Mouse (Mus musculus) heart, embryonic 11.5 days (tissue): ENCODE measurements around the gene Grid1. TPM values are rescaled to one million over a fixed set of nuclear protein-coding genes. Genes with fewer than 3 reads are reported as not detected.

Experiments
- ATAC-seq: fragments of 200-750 bp; cut with Nextera tagmentation; replicated peaks from 2 replicates; pipeline ENCODE4 v1.8.0; 2017; ENCODE audit warnings: moderate library complexity; ENCODE audit not compliant: insufficient number of reproducible peaks, low FRiP score, low TSS enrichment
- H3K27ac ChIP-seq: fragments of 300-500 bp; sonication (generic); 2 replicates; pipeline ENCODE4 v1.5.1; 2014; ENCODE audit warnings: mild to moderate bottlenecking, low read depth, low read length
- H3K27me3 ChIP-seq: fragments of 300-500 bp; sonication (generic); 2 replicates; pipeline ENCODE4 v1.6.1; 2014; ENCODE audit warnings: mild to moderate bottlenecking, low read length, mixed read lengths; ENCODE audit not compliant: control insufficient read depth, insufficient read depth
- H3K36me3 ChIP-seq: fragments of 300-500 bp; sonication (generic); 2 replicates; pipeline ENCODE4 v1.6.1; 2014; ENCODE audit warnings: mild to moderate bottlenecking, low read length, moderate library complexity, mixed read lengths; ENCODE audit not compliant: control insufficient read depth, insufficient read depth
- H3K4me1 ChIP-seq: fragments of 300-500 bp; sonication (generic); 2 replicates; pipeline ENCODE4 v1.6.1; 2014; ENCODE audit warnings: low read length; ENCODE audit not compliant: control insufficient read depth, insufficient read depth
- H3K4me2 ChIP-seq: fragments of 300-500 bp; sonication (generic); 2 replicates; pipeline ENCODE4 v1.6.1; 2014; ENCODE audit warnings: mild to moderate bottlenecking, moderate library complexity
- H3K4me3 ChIP-seq: fragments of 300-500 bp; sonication (generic); 2 replicates; pipeline ENCODE4 v1.5.1; 2014; ENCODE audit warnings: low read depth, low read length
- H3K9ac ChIP-seq: fragments of 300-500 bp; sonication (generic); 2 replicates; pipeline ENCODE4 v1.6.1; 2014; ENCODE audit warnings: mild to moderate bottlenecking, low read depth, low read length, moderate library complexity
- H3K9me3 ChIP-seq: fragments of 300-500 bp; sonication (generic); replicated peaks from 2 replicates; pipeline ENCODE4 v1.6.1; 2016; ENCODE audit warnings: low read length; ENCODE audit not compliant: control insufficient read depth
- WGBS: fragments of 180-500 bp; shearing (Covaris S2); extraction: QIAGEN DNeasy Blood & Tissue Kit; methylation state at CpG from one replicate; pipeline ENCODE4 v1.1.7; 2014; ENCODE audit not compliant: insufficient replicate concordance; 5-methylcytosine and 5-hydroxymethylcytosine counted together
- polyA plus RNA-seq: library from polyadenylated mRNA; unstranded; fragments of >200 nt; fragmentation: Nextera tagmentation; extraction: Ambion mirVana; gene quantifications from 2 replicates; pipeline ENCODE4 v1.2.1, GENCODE M21; 2014

The Grid1 gene
- polyA plus RNA-seq, 1 experiment from 2014 or later, result 0.57 TPM

- H3K9ac ChIP-seq, result no peak overlapping the region
- H3K27me3 ChIP-seq, result no peaks in the 10 kb centered on the region
- H3K4me2 ChIP-seq, result no peak overlapping the region
- no peak overlapping the region for H3K27ac ChIP-seq
- no peak overlapping the region for H3K4me3 ChIP-seq
- 81% methylated on average over 8 of the region's 8 CpGs for WGBS
- no peaks in the 10 kb centered on the region for H3K36me3 ChIP-seq
- no peaks in the 10 kb centered on the region for H3K4me1 ChIP-seq
- no peak for ATAC-seq
- peaks cover 2% of the 10 kb centered on the region; the same call in 1 of the 2 replicates for H3K9me3 ChIP-seq
These were observed 307.7 kb downstream of the Grid1 start for GRCm38 (mm10) chr14:35127616-35128015.

- Histone ChIP-seq H3K27me3 (no peaks in the 10 kb centered on the region), H3K27ac (no peak overlapping the region), H3K36me3 (no peaks in the 10 kb centered on the region), H3K4me3 (no peak overlapping the region), H3K9ac (no peak overlapping the region), H3K9me3 (no peaks in the 10 kb centered on the region), H3K4me2 (no peak overlapping the region), H3K4me1 (no peaks in the 10 kb centered on the region)
- no peak for ATAC-seq
- 74% methylated on average over 2 of the region's 2 CpGs for WGBS
These were observed 315.1 kb downstream of the Grid1 start for GRCm38 (mm10) chr14:35135056-35135455.

GRCm38 (mm10) chr14:35138069-35138468 is 318.2 kb downstream of the Grid1 start:
- H3K9me3 ChIP-seq, result no peaks in the 10 kb centered on the region
- no peaks in the 10 kb centered on the region for H3K27me3 ChIP-seq
- 74% methylated on average over 7 of the region's 7 CpGs for WGBS
- no peaks in the 10 kb centered on the region for H3K36me3 ChIP-seq
- H3K4me2 ChIP-seq, result no peak overlapping the region
- no peak overlapping the region for H3K27ac ChIP-seq
- no peak for ATAC-seq
- no peak overlapping the region for H3K9ac ChIP-seq
- H3K4me1 ChIP-seq, result no peaks in the 10 kb centered on the region
- H3K4me3 ChIP-seq, result no peak overlapping the region

GRCm38 (mm10) chr14:35139824-35140223 is 319.9 kb downstream of the Grid1 start:
- H3K36me3 ChIP-seq, result no peaks in the 10 kb centered on the region
- no peaks in the 10 kb centered on the region for H3K4me1 ChIP-seq
- H3K27me3 ChIP-seq, result no peaks in the 10 kb centered on the region
- no peaks in the 10 kb centered on the region for H3K9me3 ChIP-seq
- ATAC-seq, result no peak
- no peak overlapping the region for H3K4me3 ChIP-seq
- 71% methylated on average over 7 of the region's 7 CpGs for WGBS
- no peak overlapping the region for H3K4me2 ChIP-seq
- H3K27ac ChIP-seq, result no peak overlapping the region
- no peak overlapping the region for H3K9ac ChIP-seq

GRCm38 (mm10) chr14:35152450-35152849 is 332.5 kb downstream of the Grid1 start:
- Histone ChIP-seq H3K4me1 (no peaks in the 10 kb centered on the region), H3K27me3 (no peaks in the 10 kb centered on the region), H3K9me3 (no peaks in the 10 kb centered on the region), H3K4me2 (no peak overlapping the region), H3K9ac (no peak overlapping the region), H3K4me3 (no peak overlapping the region), H3K27ac (no peak overlapping the region), H3K36me3 (no peaks in the 10 kb centered on the region)
- ATAC-seq, result no peak
- WGBS, result 77% methylated on average over 3 of the region's 3 CpGs

GRCm38 (mm10) chr14:35153701-35154277 is 333.9 kb downstream of the Grid1 start:
- Histone ChIP-seq H3K27ac (no peak overlapping the region), H3K36me3 (no peaks in the 10 kb centered on the region), H3K4me3 (no peak overlapping the region), H3K4me2 (no peak overlapping the region), H3K4me1 (no peaks in the 10 kb centered on the region), H3K9ac (no peak overlapping the region), H3K9me3 (no peaks in the 10 kb centered on the region), H3K27me3 (no peaks in the 10 kb centered on the region)
- 62% methylated on average over 3 of the region's 3 CpGs for WGBS
- ATAC-seq, result no peak

- 55% methylated on average over 3 of the region's 3 CpGs for WGBS
- Histone ChIP-seq H3K4me3 (no peak overlapping the region), H3K36me3 (no peaks in the 10 kb centered on the region), H3K9me3 (no peaks in the 10 kb centered on the region), H3K27me3 (no peaks in the 10 kb centered on the region), H3K9ac (no peak overlapping the region), H3K27ac (no peak overlapping the region), H3K4me2 (no peak overlapping the region), H3K4me1 (no peaks in the 10 kb centered on the region)
- ATAC-seq, result no peak
These were observed 334.5 kb downstream of the Grid1 start for GRCm38 (mm10) chr14:35154364-35154763.

- no peak for ATAC-seq
- Histone ChIP-seq H3K4me2 (no peak overlapping the region), H3K4me3 (no peak overlapping the region), H3K4me1 (no peaks in the 10 kb centered on the region), H3K9ac (no peak overlapping the region), H3K27ac (no peak overlapping the region), H3K9me3 (no peaks in the 10 kb centered on the region), H3K36me3 (no peaks in the 10 kb centered on the region), H3K27me3 (no peaks in the 10 kb centered on the region)
- 75% methylated on average over 7 of the region's 7 CpGs for WGBS
These were observed 337.3 kb downstream of the Grid1 start for GRCm38 (mm10) chr14:35157069-35157655.

- Histone ChIP-seq H3K36me3 (no peaks in the 10 kb centered on the region), H3K9me3 (no peaks in the 10 kb centered on the region), H3K27ac (no peak overlapping the region), H3K9ac (no peak overlapping the region), H3K27me3 (no peaks in the 10 kb centered on the region), H3K4me2 (no peak overlapping the region), H3K4me1 (no peaks in the 10 kb centered on the region), H3K4me3 (no peak overlapping the region)
- 85% methylated on average over 2 of the region's 2 CpGs for WGBS
- ATAC-seq, result no peak
These were observed 339.4 kb downstream of the Grid1 start for GRCm38 (mm10) chr14:35159296-35159695.
